Mouse (Mus musculus) embryo, embryonic 9.5 days (tissue): ENCODE data around the gene Gab2.
"Not testable (repeated sequence)": the region's sequence is repeated elsewhere in the genome, so short reads cannot be mapped to it uniquely, and the experiment has no call there.

ENCODE experiments used
- DNase-seq: peaks from one replicate; pipeline ENCODE4 v3.0.0-alpha.2; 2017; ENCODE audit errors: extremely low spot score

Gene Gab2

GRCm38 (mm10) chr7:97136453-97136852, 55.1 kb downstream of the Gab2 start:
- DNase-seq = no peak

GRCm38 (mm10) chr7:97151082-97151813, 69.9 kb downstream of the Gab2 start:
- DNase-seq = no peak

GRCm38 (mm10) chr7:97154756-97155487, 73.5 kb downstream of the Gab2 start:
- no peak for DNase-seq

GRCm38 (mm10) chr7:97164261-97164660, 82.9 kb downstream of the Gab2 start:
- no peak for DNase-seq

GRCm38 (mm10) chr7:97171089-97171488, 89.7 kb downstream of the Gab2 start:
- DNase-seq = no peak

GRCm38 (mm10) chr7:97171719-97172118, 90.3 kb downstream of the Gab2 start:
- no peak for DNase-seq

GRCm38 (mm10) chr7:97172126-97172525, 90.7 kb downstream of the Gab2 start:
- DNase-seq = no peak

GRCm38 (mm10) chr7:97181931-97182330, 100.5 kb downstream of the Gab2 start:
- DNase-seq = no peak

- DNase-seq = peak; percentile 11
Observed at GRCm38 (mm10) chr7:97183426-97183825, 102.0 kb downstream of the Gab2 start.

GRCm38 (mm10) chr7:97184005-97184404, 102.6 kb downstream of the Gab2 start:
- no peak for DNase-seq

- DNase-seq = no peak
Observed at GRCm38 (mm10) chr7:97187387-97188081, 106.1 kb downstream of the Gab2 start.

- no peak for DNase-seq
Observed at GRCm38 (mm10) chr7:97189116-97189515, 107.7 kb downstream of the Gab2 start.

- DNase-seq = no peak
Observed at GRCm38 (mm10) chr7:97203907-97204306, 122.5 kb downstream of the Gab2 start.

- no peak for DNase-seq
Observed at GRCm38 (mm10) chr7:97208811-97209549, 127.6 kb downstream of the Gab2 start.

GRCm38 (mm10) chr7:97210064-97210685, 128.8 kb downstream of the Gab2 start:
- no peak for DNase-seq

- no peak for DNase-seq
Observed at GRCm38 (mm10) chr7:97211117-97211516, 129.7 kb downstream of the Gab2 start.

- DNase-seq = no peak
Observed at GRCm38 (mm10) chr7:97223836-97224235, 142.4 kb downstream of the Gab2 start.

GRCm38 (mm10) chr7:97245261-97245949, 164.0 kb downstream of the Gab2 start:
- DNase-seq = no peak

- not testable (repeated sequence) for DNase-seq
Observed at GRCm38 (mm10) chr7:97245950-97246578, 164.7 kb downstream of the Gab2 start.

GRCm38 (mm10) chr7:97247661-97248060, 166.3 kb downstream of the Gab2 start:
- no peak for DNase-seq
